Mouse (Mus musculus) mouse embryonic stem cell (cell line): ENCODE measurements around the gene Parp9.
"Not testable (repeated sequence)": the region's sequence is repeated elsewhere in the genome, so short reads cannot be mapped to it uniquely, and the experiment has no call there.

Experiments
- in situ Hi-C, 2 experiments: fragments of 300-500 bp; cut with MboI; formaldehyde crosslinking; loops; 1 replicate in 1 of 2; 3 replicates in 1 of 2; pipeline ENCODE4 v1.14.3; 2019 to 2020; ENCODE audit warnings: low sequenced_read_pairs in 2 of 2, low pct_unique_long_range_greater_than_20kb in 1 of 2, mixed read lengths in 1 of 2; ENCODE audit not compliant: unreplicated experiment in 1 of 2

Gene Parp9

GRCm38 (mm10) chr16:35922301-35922895, 15.9 kb upstream of the Parp9 start:
- in situ Hi-C loops: no loop called here

DNA sequence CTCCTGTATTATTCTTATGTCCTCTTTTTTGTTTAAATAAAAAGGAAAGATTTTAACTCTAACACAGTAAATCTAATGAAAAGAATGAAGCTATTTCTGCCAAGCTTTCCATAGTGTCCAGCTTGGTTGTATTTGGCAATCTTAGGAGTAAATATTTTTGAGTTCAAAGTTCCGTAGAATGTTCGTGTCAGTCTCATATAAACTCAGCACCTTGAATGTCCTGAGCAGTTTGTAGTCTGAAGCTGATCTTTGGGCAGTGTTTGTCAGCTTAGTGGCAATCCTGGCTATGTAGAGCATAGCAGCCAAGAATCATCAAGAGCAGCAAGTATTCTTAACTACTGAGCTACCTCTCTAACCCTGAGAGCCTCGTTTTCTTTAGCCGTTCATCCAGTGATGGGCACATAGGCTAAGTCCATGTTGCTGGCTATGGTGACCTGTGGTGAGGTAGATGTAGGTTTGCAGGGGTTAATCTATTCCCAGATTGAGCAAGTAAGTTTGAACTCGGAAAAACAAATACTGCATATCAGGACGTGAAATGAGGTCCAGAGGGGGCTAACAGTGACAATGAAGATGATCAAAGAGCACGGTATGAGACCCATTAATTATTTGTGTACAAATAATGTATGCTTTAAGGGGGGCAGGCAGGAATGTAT, 14.6 kb upstream of the Parp9 start:
- in situ Hi-C loops: no loop called here

GRCm38 (mm10) chr16:35924341-35924740, 13.9 kb upstream of the Parp9 start:
- in situ Hi-C loops: no loop called here

GRCm38 (mm10) chr16:35932179-35933055, 5.9 kb upstream of the Parp9 start:
- in situ Hi-C loops: no loop called here

DNA sequence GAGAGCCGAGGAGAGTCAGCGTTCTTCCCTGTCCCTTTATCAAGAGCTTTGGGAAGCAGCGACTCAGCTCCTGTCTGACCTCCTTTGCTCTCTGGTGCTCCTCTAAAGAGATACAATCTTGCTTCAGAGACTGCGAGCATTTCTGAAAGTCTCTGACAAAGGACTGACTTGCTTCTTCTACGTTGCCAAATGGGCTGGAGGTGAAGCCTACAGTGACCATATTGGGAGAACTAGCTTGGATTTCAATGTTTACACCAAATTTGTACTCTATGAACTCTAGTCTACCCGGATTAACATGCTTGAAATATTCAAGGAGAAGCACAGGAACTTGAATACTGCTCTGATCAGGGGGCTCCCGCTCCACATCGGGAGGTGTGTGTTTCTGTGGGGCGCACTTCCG, 5.1 kb upstream of the Parp9 start:
- in situ Hi-C loops: no loop called here

GRCm38 (mm10) chr16:35939261-35939660, 991 bp downstream of the Parp9 start:
- in situ Hi-C loops: no loop called here

DNA sequence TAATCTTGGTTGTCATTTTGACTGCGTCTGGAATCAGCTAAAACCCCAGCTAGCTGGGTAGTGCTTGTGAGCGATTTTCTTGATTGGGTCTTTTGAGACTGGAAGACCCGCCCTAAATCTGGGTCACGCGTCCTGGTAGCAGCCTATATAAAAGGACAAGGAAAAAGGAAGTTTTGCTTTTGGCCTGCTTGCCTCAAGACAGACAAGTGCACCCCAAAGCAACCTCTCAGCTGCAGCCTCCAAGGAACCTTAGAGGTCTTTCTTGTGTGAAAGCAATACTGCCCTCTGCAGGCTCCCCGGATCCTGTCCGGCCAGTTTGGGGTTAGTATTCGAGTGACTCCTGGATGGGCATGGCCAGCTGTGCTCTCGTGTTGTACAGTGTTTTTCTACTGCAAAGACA, 1.4 kb downstream of the Parp9 start:
- in situ Hi-C loops: no loop called here

GRCm38 (mm10) chr16:35941382-35941781, 3.1 kb downstream of the Parp9 start:
- in situ Hi-C loops: no loop called here

GRCm38 (mm10) chr16:35949264-35949663, 11.0 kb downstream of the Parp9 start:
- in situ Hi-C loops: no loop called here

GRCm38 (mm10) chr16:35951216-35951615, 12.9 kb downstream of the Parp9 start:
- in situ Hi-C loops: no loop called here

GRCm38 (mm10) chr16:35952628-35953130, 14.4 kb downstream of the Parp9 start:
- in situ Hi-C loops: no loop called here

DNA sequence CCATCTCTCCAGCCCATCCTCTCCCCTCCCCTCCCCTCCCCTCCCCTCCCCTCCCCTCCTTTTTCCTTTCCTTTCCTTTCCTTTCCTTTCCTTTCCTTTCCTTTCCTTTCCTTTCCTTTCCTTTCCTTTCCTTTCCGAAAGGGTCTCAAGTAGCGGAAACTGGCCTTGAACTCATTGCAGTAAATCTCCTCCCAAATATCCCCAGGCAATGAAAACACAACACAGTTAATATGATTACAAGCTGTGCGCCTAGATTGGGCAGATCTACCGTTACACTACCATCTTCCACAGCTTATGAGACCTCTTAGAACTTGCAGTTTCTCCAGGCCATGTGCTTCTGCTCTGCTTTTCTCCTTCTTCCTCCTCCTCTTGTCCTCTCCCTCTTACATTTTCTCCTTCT, 27.7 kb downstream of the Parp9 start:
- in situ Hi-C loops: not testable (repeated sequence)

DNA sequence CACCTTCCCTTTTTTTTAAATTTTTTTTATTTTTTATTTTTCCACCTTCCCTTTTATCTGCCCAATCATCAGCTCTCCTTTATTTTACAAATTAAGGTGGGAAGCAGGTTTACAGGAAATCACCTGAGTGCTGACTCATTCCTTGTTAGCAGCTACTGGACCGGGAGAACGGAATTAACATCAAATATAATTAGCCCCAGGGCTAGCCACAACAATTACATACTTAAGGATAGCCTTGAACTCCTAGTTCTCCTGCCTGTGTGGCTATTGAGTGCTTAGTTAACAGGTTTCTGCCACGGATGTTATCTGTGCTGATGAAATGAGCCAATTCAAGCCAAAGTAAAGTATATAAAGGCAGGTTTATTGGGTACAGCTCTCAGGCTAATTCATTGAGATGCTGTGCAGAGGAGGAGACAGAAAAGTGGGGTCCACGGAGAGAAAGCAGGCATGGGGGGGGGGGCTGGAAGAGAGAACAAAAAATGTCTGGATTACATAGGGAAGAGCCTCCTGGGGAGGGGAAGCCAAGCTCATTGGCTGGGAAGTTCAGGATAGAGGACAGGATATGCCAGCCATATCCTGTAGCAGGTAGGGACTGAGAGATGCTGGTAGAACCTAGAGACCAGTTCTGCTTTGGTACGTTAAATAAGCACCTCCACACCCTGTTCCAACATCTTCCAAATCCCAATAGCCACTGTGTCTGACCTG, 28.3 kb downstream of the Parp9 start:
- in situ Hi-C loops: no loop called here

- in situ Hi-C loops: no loop called here
Observed at GRCm38 (mm10) chr16:35967319-35967718, 29.0 kb downstream of the Parp9 start.

DNA sequence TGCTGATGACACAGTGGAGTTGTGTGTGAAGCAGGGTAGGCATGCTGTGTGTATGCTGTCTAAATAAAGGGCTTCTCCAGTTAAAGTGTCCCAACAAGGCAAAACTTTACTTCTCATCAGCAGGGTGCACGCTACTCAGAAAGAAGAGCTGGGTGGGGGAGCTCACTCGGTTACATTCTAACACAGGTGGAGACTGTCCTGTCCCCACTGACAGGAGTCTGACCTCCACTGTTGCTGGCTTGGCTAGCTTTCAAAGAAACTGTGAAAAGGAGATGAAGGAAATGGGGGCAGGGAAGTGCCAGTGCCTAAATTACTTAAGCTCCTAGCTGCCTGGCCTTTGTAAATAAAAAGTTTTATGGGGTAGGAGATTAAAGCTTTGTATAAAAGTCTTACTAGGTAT, 29.9 kb downstream of the Parp9 start:
- in situ Hi-C loops: no loop called here

GRCm38 (mm10) chr16:35974021-35974420, 35.8 kb downstream of the Parp9 start:
- in situ Hi-C loops: no loop called here

- in situ Hi-C loops: not testable (repeated sequence)
Observed at GRCm38 (mm10) chr16:35978450-35978849, 40.2 kb downstream of the Parp9 start, which contains the start of gene Kpna1. Gene Kpna1 (plus strand): TSS chr16:35978750.

GRCm38 (mm10) chr16:35981363-35981821, 43.1 kb downstream of the Parp9 start:
- in situ Hi-C loops: no loop called here

DNA sequence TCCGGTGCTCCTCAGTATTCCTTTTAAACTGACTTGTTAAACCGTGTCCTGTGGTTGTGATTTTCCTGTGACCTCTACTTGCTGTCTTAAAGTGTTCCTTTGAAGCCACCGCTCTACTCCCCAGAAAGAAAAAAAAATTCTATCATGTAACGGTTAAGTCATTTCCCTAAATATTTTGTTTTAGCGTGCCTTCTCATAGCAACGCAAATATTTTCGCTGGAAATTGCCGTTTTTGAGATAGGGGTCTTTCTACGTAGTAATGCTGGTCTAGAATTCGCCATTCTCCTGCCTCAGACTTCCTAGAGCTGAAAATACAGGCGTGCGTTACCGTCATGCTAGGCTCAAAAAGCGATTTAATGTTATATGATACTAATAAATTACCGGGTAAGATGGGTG, 44.2 kb downstream of the Parp9 start:
- in situ Hi-C loops: no loop called here
